Mouse (Mus musculus) liver, embryonic 14.5 days (tissue): Measurements from ENCODE around the gene Slc35d3.

Experiments used
- CTCF ChIP-seq: IDR thresholded peaks from 2 replicates; pipeline ENCODE4 v1.5.1; 2016; ENCODE audit warnings: antibody characterized with exemption, low read depth, control low read depth
- EP300 ChIP-seq: IDR thresholded peaks from 2 replicates; pipeline ENCODE4 v1.6.1; 2016; ENCODE audit warnings: antibody characterized with exemption, low read depth

- no peak for TF ChIP-seq CTCF
- no peak for TF ChIP-seq EP300
Measured at GRCm38 (mm10) chr10:19880437-19880836, 29.2 kb upstream of the Slc35d3 start.
